Mouse (Mus musculus) left cerebral cortex, postnatal 36 days (tissue): ENCODE measurements around the gene Ipcef1. TPM values are rescaled to one million over a fixed set of nuclear protein-coding genes. Genes with fewer than 3 reads are reported as not detected.

Source experiments
- DNase-seq, 2 experiments: peaks; one replicate each; pipeline ENCODE4 v3.0.0; 2021 to 2022; ENCODE audit warnings: low spot score in 2 of 2, mixed read lengths in 1 of 2
- intact Hi-C: fragments of 180-260 bp; cut with DNase I; formaldehyde crosslinking; loops from one replicate; pipeline ENCODE4 v1.15.1; 2025
- total RNA-seq, 2 experiments: library from RNA; stranded (reverse); gene quantifications; 2 replicates each; pipeline ENCODE4 v1.2.3; 2021

Gene Ipcef1
- total RNA-seq, 2 experiments from 2014 or later: 87.4 to 88.4 TPM

DNA sequence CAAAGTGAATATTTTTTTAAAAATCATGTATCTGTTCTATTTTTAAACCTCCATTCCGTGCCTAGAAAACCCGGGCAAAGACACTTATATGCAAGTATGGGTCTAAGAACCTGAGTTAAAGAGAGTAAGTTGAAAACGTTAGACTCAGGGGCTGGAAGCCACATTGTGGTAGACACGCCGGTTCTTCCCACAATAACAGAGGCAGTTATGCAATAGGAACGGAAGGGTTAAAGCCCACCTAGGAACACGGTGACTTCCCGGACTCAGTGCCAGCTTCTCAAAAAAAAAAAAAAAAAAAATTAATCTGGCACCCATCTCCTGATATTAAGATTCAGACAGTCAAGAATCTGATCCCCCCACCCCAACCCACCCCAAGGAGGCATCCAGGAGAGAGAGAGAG, 72.5 kb downstream of the Ipcef1 start:
- DNase-seq: no peak
- intact Hi-C loops: loop anchor here (5.0 to 10.0 kb wide), 3 partner anchors 47 to 92 kb away; no protein-coding TSS in a partner anchor

- intact Hi-C loops: loop anchor here (5.0 to 10.0 kb wide), 3 partner anchors 47 to 92 kb away; no protein-coding TSS in a partner anchor
- peak; percentile 11 to 15 for DNase-seq
Measured at GRCm38 (mm10) chr10:6979216-6979615, 73.1 kb downstream of the Ipcef1 start.

DNA sequence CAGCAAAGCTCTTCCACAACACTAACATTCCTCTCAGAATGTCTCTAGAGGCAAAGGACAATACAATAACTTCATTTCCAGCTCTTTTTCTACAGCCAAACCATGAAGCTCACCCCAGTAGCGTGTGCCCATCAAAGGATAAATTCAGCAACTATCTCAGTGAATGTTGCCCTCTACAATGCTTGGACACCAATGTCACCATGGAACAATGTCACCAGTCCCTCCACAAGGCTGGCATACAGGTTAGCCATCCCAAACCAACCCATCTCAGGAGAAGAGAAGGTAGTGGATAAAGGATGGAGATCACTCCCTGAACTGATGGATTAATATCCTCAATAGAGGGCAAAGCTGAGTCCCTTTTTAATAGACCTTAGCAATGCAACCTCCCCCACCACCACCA, 73.5 kb downstream of the Ipcef1 start:
- DNase-seq: peak in 1 of 2 experiments; percentile 13
- intact Hi-C loops: loop anchor here (5.0 to 10.0 kb wide), 3 partner anchors 46 to 91 kb away; no protein-coding TSS in a partner anchor

DNA sequence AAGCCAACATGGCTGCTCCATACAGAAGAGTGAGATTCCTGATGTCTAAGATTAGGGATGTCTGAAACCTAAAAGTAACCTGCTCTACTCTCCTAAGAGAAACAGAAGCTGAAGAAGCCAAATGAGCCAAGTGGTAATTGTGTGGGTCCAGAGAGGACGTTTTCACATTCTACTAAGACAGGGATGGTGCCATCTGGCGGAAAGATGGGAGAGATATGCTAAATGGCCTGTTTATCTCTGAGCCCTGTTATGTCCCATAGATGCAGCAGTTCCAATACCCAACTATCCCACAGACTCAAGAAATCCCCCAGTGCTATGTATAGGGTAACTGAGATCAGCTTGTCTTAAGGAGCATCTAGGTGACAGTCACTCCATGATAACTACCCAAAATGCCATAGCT, 74.4 kb downstream of the Ipcef1 start:
- intact Hi-C loops: loop anchor here (5.0 to 10.0 kb wide), 3 partner anchors 46 to 91 kb away; no protein-coding TSS in a partner anchor
- no peak for DNase-seq

- DNase-seq: no peak
- intact Hi-C loops: no loop called here
Measured at GRCm38 (mm10) chr10:6968334-6968733, 83.9 kb downstream of the Ipcef1 start.

DNA sequence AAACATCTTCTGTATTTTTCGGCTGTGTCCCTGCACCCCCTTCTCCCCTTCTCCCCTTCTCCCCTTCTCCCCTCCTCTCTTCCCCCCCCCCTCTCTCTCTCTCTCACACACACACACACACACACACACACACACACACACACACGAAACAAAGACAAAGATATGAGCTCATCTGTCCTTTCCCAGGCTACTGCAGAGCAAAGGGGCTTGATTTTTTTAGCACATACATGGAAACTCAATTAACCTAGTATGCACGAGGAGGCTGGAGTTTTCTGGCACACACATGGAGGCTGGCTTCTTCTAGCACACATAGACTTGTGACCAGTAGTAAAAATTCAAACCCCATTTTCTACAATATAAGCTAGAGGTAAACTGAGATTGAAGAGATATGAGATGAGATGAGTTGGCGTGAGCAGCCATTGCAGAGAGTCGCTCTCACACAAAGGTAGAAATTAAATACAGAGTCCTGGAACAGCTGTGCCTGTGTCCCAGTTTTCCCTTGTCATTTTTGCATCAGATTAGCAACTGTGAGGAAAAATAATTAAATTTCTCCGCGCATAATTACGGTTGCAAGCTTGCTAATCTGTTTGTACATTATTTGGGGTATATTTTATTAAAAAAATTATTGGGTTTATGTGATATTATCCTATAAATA, 84.6 kb downstream of the Ipcef1 start:
- intact Hi-C loops: no loop called here
- DNase-seq: no peak

DNA sequence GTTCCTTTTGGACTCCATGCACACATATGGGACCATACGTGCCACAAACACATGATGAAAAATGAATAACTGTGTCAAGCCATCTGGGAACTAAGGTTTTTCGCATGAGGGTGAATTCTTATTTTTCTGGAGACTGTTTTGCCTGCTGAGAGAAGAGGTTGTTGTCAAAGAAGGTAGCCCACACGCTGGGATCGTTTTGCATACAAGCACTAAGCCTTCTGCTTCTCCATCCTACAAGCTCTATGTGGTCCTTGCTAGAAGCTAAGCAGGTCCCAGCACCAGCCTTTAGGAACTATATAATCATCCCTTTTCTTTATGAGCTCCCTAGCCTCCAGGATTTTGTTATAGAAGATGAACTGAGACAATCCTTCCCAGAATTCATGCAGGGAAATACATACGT, 93.5 kb downstream of the Ipcef1 start:
- intact Hi-C loops: no loop called here

GRCm38 (mm10) chr10:6956357-6956756, 95.9 kb downstream of the Ipcef1 start:
- DNase-seq: no peak
- intact Hi-C loops: no loop called here

More for the DNA sequence above, 93.5 kb downstream of the Ipcef1 start:
- DNase-seq: no peak

- intact Hi-C loops: no loop called here
Measured at GRCm38 (mm10) chr10:6954533-6954932, 97.7 kb downstream of the Ipcef1 start.

GRCm38 (mm10) chr10:6953115-6953514, 99.2 kb downstream of the Ipcef1 start:
- intact Hi-C loops: no loop called here
- DNase-seq: no peak

More at GRCm38 (mm10) chr10:6954533-6954932, 97.7 kb downstream of the Ipcef1 start:
- DNase-seq: no peak

DNA sequence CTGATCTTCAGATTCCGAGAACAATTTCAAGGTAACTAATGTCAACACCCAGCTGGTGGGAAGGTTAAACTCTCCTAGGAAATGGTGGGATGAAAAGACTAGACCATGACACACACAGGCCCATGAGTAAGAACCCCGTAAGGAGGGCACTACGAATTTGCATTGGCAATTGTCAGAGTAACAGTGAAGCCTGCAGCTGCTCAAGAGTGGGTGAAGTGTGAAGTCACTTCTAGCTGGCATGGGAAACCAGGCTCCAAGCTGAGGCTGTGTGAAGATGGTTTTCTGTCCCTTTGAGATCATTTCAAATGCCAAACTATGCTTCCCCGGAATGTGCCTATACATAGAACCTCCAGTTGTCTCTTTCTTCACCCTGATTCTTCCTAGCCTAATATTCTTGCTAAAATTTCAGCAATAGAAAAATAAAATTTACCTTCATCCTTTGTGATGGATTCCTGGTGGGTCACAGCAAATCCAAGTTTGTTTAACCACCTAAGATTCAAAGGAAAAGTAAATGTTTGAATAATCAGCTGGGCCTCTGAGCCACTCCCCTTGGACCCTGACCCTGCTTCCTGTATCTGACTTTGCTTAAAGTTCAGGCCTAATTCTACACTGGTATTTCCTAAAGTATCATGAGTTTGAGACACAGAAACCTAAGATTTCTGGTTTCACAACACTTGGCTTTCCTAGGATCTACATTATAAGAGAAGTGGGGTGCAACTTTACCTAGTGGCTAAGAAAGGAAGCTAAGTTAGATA, 115.4 kb downstream of the Ipcef1 start:
- intact Hi-C loops: no loop called here
- peak; percentile 73 to 79 for DNase-seq

- no peak for DNase-seq
- intact Hi-C loops: loop anchor here (5.0 kb wide), 1 partner anchor 43 kb away; no protein-coding TSS in a partner anchor
Measured at GRCm38 (mm10) chr10:6934776-6935175, 117.5 kb downstream of the Ipcef1 start.

GRCm38 (mm10) chr10:6930889-6931288, 121.4 kb downstream of the Ipcef1 start:
- DNase-seq: no peak
- intact Hi-C loops: loop anchor here (5.0 kb wide), 1 partner anchor 46 kb away; no protein-coding TSS in a partner anchor

- intact Hi-C loops: loop anchor here (5.0 kb wide), 1 partner anchor 47 kb away; no protein-coding TSS in a partner anchor
- DNase-seq: no peak
Measured at GRCm38 (mm10) chr10:6930398-6930797, 121.9 kb downstream of the Ipcef1 start.

DNA sequence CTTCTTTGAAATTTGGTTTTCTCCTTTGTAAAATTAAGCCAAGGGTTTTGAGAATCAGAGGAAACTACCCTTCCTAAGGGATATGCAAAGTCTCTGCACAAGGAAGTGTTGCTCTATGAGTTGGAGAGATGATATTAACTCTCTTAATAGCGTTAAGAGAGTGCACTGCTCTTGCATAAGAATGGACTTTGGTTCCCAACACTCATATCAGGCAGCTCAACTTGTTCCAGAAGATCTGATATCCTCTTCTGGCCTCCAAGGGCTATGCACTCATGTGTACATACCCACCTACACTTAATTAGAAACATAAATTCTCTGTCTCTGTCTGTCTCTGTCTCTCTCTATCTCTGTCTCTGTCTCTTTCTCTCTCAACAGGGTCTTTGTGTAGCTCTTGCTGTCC, 123.4 kb downstream of the Ipcef1 start:
- no peak for DNase-seq
- intact Hi-C loops: no loop called here

- no peak for DNase-seq
- intact Hi-C loops: no loop called here
Measured at GRCm38 (mm10) chr10:6927600-6928223, 124.6 kb downstream of the Ipcef1 start.

DNA sequence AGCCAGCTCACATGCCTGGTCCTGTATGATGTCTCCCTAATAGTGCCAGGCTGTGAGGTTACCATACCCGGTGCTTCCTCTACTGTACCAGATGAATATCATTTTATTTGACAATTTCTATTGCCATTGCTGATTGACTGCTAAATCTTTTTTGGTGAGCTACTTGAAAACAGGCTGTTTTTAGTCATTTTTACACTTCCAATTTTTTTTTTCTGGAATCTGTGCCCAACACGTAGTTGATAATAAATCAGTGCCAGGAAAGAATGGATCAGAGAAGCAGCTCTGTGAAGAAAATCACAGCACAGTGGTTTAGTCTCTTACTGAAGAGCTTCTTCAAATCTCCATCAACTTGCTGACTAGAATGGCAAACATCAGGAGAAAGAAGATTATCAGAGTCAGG, 125.6 kb downstream of the Ipcef1 start:
- DNase-seq: no peak
- intact Hi-C loops: no loop called here

- DNase-seq: peak; percentile 69
- intact Hi-C loops: loop anchor here (10.0 kb wide), 1 partner anchor 58 kb away; no protein-coding TSS in a partner anchor
Measured at GRCm38 (mm10) chr10:6916545-6917257, 135.6 kb downstream of the Ipcef1 start.

DNA sequence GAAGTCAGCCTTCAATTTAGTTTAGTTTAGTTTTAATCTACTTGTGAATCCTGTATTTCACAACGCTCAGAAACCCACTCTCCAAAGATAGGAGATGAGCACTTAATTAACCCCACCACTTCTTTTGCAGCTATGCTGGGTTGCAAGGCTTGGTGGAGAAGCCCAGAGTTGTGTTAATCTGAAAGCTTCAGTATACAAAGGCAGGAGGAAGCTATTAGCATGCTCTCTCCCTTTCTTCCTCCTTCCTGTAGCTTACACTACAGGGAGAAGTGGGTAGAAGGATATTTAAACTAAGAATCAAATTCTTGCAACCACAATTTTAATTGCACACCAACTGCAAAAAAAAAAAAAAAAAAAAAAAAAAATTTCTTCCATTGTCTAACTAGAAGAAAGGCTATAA, 136.3 kb downstream of the Ipcef1 start:
- intact Hi-C loops: loop anchor here (10.0 kb wide), 1 partner anchor 59 kb away; no protein-coding TSS in a partner anchor
- no peak for DNase-seq
